Mouse (Mus musculus) intestine, embryonic 16.5 days (tissue): ENCODE measurements at regions not wholly inside any gene's neighbourhood (a gene's known extent, or its start where the extent isn't known, plus 50 kb on each side); places are given as distances from the start of the nearest gene placed in this dataset.

Experiments used
- ATAC-seq: fragments of 200-750 bp; cut with Nextera tagmentation; 2 replicates; pipeline ENCODE4 v1.8.0; 2017; ENCODE audit warnings: moderate TSS enrichment, moderate library complexity
- H3K27ac ChIP-seq: fragments of 300-500 bp; sonication (generic); 2 replicates; pipeline ENCODE4 v1.5.1; 2014; ENCODE audit warnings: mild to moderate bottlenecking, low read length
- H3K27me3 ChIP-seq: fragments of 300-500 bp; sonication (generic); replicated peaks from 2 replicates; pipeline ENCODE4 v1.6.1; 2014; ENCODE audit warnings: low read length, control low read depth, mixed read lengths; ENCODE audit not compliant: control insufficient read depth, insufficient read depth
- H3K36me3 ChIP-seq: fragments of 300-500 bp; sonication (generic); 2 replicates; pipeline ENCODE4 v1.6.1; 2014; ENCODE audit warnings: low read length, control low read depth; ENCODE audit not compliant: control insufficient read depth, insufficient read depth
- H3K4me1 ChIP-seq: fragments of 300-500 bp; sonication (generic); 2 replicates; pipeline ENCODE4 v1.6.1; 2014; ENCODE audit warnings: low read length, control low read depth, mixed read lengths; ENCODE audit not compliant: control insufficient read depth, insufficient read depth
- H3K4me2 ChIP-seq: fragments of 300-500 bp; sonication (generic); 2 replicates; pipeline ENCODE4 v1.6.1; 2014; ENCODE audit warnings: low read depth, low read length, control low read depth
- H3K4me3 ChIP-seq: fragments of 300-500 bp; sonication (generic); 2 replicates; pipeline ENCODE4 v1.5.1; 2014; ENCODE audit warnings: mild to moderate bottlenecking, low read length
- H3K9ac ChIP-seq: fragments of 300-500 bp; sonication (generic); 2 replicates; pipeline ENCODE4 v1.6.1; 2014; ENCODE audit warnings: low read depth, low read length
- H3K9me3 ChIP-seq: fragments of 300-500 bp; sonication (generic); 2 replicates; pipeline ENCODE4 v1.6.1; 2016; ENCODE audit warnings: low read length, control low read depth; ENCODE audit not compliant: control insufficient read depth
- WGBS: fragments of 180-500 bp; shearing (Covaris S2); extraction: QIAGEN DNeasy Blood & Tissue Kit; methylation state at CpG from one replicate; pipeline ENCODE4 v1.1.7; 2014; 5-methylcytosine and 5-hydroxymethylcytosine counted together

GRCm38 (mm10) chr1:52553871-52554270, 53.4 kb upstream of the Nab1 start:
- Histone ChIP-seq H3K9ac (no peak overlapping the region), H3K9me3 (no peaks in the 10 kb centered on the region), H3K4me1 (no peaks in the 10 kb centered on the region), H3K4me2 (no peak overlapping the region), H3K36me3 (no peaks in the 10 kb centered on the region), H3K27ac (no peak overlapping the region), H3K27me3 (no peaks in the 10 kb centered on the region), H3K4me3 (no peak overlapping the region)
- no peak for ATAC-seq
- WGBS: 49% methylated on average over 4 of the region's 4 CpGs

- H3K27ac ChIP-seq: no peak overlapping the region
- WGBS: 23% methylated on average over 6 of the region's 6 CpGs
- no peaks in the 10 kb centered on the region for H3K27me3 ChIP-seq
- H3K4me1 ChIP-seq: no peaks in the 10 kb centered on the region
- no peaks in the 10 kb centered on the region for H3K9me3 ChIP-seq
- no peak for ATAC-seq
- no peak overlapping the region for H3K4me3 ChIP-seq
- H3K4me2 ChIP-seq: no peak overlapping the region
- no peaks in the 10 kb centered on the region for H3K36me3 ChIP-seq
- no peak overlapping the region for H3K9ac ChIP-seq
These were observed 64.7 kb upstream of the Nemp2 start for GRCm38 (mm10) chr1:52565812-52566211.

GRCm38 (mm10) chr1:52571674-52572073, 58.8 kb upstream of the Nemp2 start:
- no peaks in the 10 kb centered on the region for H3K9me3 ChIP-seq
- WGBS: 67% methylated on average over 5 of the region's 5 CpGs
- H3K4me1 ChIP-seq: no peaks in the 10 kb centered on the region
- no peak overlapping the region for H3K9ac ChIP-seq
- no peaks in the 10 kb centered on the region for H3K27me3 ChIP-seq
- ATAC-seq: no peak
- no peak overlapping the region for H3K4me2 ChIP-seq
- H3K36me3 ChIP-seq: no peaks in the 10 kb centered on the region
- no peak overlapping the region for H3K4me3 ChIP-seq
- H3K27ac ChIP-seq: no peak overlapping the region

DNA sequence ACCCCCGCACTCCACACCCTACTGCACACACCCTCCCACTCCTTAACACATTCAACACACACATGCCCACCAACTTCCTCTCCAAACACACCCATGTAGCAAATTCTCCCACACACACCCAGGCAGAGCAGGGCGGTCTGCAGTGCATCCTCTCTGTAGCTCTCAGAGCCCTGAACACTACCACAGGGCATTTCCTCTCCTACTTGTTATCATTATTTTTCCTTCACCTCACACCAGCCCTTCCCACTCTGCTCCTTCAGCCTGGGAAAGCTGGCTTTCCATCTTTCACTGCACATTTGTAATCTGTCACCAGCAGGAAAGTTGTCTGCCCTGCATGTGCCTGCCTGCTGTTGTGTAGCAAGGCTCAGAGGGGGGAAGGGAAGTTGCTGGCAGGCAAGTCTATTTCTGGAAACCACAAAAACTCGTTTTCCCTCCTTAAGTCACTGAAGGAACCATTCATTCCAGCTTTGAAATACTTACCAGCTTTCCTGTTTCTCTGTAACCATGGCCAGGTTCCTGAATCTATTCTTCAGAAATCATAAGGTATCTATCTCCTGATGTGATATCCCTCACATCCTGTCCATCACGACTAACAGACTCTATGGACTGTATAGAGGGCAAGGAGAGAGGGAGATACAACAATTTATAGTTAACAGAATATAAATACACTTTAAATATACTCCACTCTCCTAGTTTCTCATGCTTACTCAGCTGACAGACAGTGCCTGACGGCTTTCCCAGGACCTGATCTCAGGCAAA, 52.0 kb upstream of the Nemp2 start:
- H3K4me1 ChIP-seq: peaks cover 5% of the 10 kb centered on the region
- no peaks in the 10 kb centered on the region for H3K36me3 ChIP-seq
- 39% methylated on average over 5 of the region's 5 CpGs for WGBS
- no peaks in the 10 kb centered on the region for H3K9me3 ChIP-seq
- peak; percentile 68; the same call in 1 of the 2 replicates for ATAC-seq
- H3K4me2 ChIP-seq: no peak overlapping the region
- H3K27me3 ChIP-seq: no peaks in the 10 kb centered on the region
- no peak overlapping the region for H3K4me3 ChIP-seq
- no peak overlapping the region for H3K27ac ChIP-seq
- no peak overlapping the region for H3K9ac ChIP-seq

- Histone ChIP-seq H3K27ac (no peak overlapping the region), H3K9ac (no peak overlapping the region), H3K27me3 (no peaks in the 10 kb centered on the region), H3K36me3 (no peaks in the 10 kb centered on the region), H3K4me2 (no peak overlapping the region), H3K9me3 (no peaks in the 10 kb centered on the region), H3K4me1 (peaks cover 5% of the 10 kb centered on the region), H3K4me3 (no peak overlapping the region)
- peak; percentile 58 for ATAC-seq
- WGBS: 82% methylated on average over 4 of the region's 4 CpGs
These were observed 50.2 kb upstream of the Nemp2 start for GRCm38 (mm10) chr1:52580132-52580896.
